Mouse (Mus musculus): ENCODE results near the gene Grhl3.
"Not testable (repeated sequence)": the region's sequence is repeated elsewhere in the genome, so short reads cannot be mapped to it uniquely, and the experiment has no call there.

The Grhl3 gene

GRCm38 (mm10) chr4:135573251-135573808, at the start of gene Grhl3:
TSS of gene Grhl3 (minus strand) at chr4:135573630.
- no peak for DNase-seq (ENCODE audit: low spot score)

- DNase-seq (ENCODE audit: low spot score) = no peak
Observed at GRCm38 (mm10) chr4:135622290-135622689, 48.9 kb upstream of the Grhl3 start.

GRCm38 (mm10) chr4:135620461-135620860, 47.0 kb upstream of the Grhl3 start:
- no peak for DNase-seq (ENCODE audit: low spot score)

DNA sequence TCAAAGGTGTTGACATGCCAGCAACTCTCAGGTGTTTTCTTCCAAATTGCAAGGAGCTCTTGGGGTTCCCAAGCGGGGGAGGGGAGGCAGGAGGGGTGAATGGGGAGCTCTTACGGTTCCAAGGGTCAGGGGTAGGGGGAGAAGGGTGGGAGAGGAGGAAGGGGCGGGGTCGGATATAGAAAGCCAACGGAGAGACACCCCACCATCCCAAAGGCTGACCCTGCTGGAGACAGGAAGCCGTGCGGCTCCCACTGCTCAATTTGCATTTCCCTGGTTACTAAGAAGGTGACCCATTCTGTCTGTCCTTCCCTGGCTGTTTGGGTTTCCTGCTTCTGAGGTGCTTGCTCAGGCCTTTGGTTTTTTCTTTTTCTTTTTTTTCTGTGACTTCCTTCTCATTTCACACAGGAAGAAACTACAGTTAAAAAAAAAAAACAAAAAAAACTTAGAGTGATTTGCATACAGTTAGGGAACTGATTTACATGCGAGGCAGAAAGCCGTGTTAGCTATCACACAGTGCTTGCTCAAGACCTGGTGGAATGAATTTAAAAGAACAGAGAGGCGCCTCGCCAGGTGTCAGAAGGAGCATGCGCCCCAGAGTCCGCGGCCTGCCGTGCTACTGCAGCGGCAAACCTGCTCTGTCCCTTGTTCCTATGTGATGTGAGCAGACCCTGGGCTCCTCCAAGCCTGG, 44.5 kb upstream of the Grhl3 start:
- DNase-seq (ENCODE audit: low spot score) = no peak

GRCm38 (mm10) chr4:135617038-135617437, 43.6 kb upstream of the Grhl3 start:
- no peak for DNase-seq (ENCODE audit: low spot score)

- not testable (repeated sequence) for DNase-seq (ENCODE audit: low spot score)
Observed at GRCm38 (mm10) chr4:135615307-135615706, 41.9 kb upstream of the Grhl3 start.

DNA sequence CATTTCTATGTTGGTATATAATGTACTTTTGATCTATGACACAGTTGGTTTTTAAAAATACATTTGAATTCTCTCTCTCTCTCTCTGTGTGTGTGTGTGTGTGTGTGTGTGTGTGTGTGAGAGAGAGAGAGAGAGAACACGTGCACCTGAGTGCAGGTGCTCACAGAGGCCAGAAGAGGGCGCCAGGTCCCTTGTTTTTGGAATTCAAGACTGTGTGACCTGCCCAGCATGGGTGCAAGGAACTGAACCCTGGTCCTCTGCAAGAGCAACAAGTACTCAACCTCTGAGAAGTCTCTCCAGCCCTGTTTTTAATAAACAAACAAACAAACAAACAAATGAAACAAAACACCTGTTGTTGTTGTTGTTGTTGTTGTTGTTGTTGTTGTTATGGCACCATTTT, 36.6 kb upstream of the Grhl3 start:
- DNase-seq (ENCODE audit: low spot score) = no peak

DNA sequence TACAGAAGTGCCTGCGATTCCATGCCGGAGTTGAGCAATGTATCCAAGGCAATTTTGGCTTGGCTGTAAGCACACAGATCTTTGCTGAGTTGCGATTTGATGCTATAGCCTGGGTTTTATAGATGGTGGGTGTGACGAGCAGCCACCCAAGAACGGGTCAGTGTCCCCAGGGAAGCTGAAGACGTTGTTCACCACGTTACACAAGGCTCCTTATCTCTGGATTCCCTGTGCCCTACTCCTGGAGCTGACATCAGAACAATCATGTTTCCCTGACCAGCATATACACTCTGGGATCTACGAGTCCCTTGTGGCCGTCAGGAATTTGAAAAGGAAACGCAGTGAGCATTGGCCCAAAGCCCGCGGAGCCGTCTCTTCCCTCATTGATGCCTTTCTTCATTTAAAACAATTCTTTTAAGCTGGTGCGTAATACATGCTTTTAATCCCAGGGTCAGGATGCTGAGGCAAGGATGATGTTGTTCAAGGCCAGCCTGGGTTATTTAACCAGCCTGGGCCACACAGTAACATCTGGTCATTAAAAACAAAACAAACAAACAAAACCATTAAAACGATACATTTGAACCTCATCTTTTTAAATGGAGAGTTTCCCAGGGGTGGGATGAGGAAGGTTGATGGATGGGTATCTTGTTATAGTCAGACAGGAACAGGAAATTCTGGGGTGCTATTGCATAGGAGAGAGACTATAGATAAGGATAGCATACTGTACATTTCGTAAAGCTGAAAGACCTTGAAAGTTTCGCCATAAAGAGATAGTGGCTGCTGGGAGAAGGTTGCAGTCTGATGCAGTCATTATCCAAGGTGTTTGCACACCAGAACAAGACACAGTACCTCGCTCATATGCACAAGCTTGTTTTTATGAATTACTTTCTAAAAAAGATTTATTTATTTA, 34.8 kb upstream of the Grhl3 start:
- no peak for DNase-seq (ENCODE audit: low spot score)

GRCm38 (mm10) chr4:135606271-135606670, 32.8 kb upstream of the Grhl3 start:
- no peak for DNase-seq (ENCODE audit: low spot score)

DNA sequence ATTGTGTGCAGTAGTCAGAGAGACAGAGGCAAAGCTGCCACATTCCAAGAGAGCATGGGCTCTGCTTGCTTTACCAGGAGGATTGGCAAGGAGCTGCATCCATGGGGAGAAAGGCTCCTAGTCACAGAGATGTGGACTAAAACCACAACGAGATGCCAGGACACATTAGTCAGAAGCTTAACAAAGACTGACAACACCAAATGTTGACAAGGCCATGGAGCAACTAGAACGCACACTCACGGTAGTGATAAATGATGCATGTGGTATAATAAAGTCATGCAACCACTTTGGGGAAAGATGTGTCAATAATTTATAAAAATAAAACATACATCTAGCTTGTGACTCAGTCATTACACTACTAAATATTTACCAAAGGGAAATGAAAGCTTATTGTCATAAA, 28.1 kb upstream of the Grhl3 start:
- no peak for DNase-seq (ENCODE audit: low spot score)

DNA sequence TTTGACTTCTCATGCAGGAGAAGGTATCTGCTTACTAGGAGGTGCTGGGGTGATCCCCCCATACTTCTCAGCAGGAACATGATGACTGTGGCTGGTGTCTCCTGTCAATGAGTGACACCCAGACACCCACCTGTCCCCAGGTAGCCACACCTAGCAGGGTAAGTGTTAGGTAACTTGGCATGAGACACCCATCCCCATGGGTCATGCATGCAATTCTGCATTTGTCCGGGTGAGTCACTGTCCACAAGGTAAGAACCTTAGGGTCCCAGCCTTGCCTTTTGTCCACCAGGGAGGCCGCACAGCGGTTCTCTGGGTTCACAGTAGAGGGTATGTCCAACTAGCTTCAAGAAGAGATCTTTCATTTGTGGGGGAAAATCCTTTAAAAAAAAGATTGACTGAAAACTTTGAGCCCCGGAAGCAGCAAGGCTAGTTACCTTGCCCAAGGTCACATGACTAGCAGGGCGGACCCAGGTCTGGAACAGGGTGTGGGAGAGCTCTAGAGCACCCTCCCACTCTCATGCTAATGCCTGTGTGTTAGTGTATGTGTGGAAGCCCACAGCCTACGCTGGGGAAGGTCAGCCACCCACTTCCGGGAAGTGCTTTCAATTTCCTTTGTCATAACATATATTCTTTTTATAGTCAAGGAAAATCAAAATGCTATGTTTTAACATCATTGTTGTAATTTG, 26.2 kb upstream of the Grhl3 start:
- no peak for DNase-seq (ENCODE audit: low spot score)

GRCm38 (mm10) chr4:135598998-135599397, 25.6 kb upstream of the Grhl3 start:
- DNase-seq (ENCODE audit: low spot score) = no peak

GRCm38 (mm10) chr4:135597571-135597970, 24.1 kb upstream of the Grhl3 start:
- DNase-seq (ENCODE audit: low spot score) = no peak

- no peak for DNase-seq (ENCODE audit: low spot score)
Observed at GRCm38 (mm10) chr4:135595943-135596342, 22.5 kb upstream of the Grhl3 start.

DNA sequence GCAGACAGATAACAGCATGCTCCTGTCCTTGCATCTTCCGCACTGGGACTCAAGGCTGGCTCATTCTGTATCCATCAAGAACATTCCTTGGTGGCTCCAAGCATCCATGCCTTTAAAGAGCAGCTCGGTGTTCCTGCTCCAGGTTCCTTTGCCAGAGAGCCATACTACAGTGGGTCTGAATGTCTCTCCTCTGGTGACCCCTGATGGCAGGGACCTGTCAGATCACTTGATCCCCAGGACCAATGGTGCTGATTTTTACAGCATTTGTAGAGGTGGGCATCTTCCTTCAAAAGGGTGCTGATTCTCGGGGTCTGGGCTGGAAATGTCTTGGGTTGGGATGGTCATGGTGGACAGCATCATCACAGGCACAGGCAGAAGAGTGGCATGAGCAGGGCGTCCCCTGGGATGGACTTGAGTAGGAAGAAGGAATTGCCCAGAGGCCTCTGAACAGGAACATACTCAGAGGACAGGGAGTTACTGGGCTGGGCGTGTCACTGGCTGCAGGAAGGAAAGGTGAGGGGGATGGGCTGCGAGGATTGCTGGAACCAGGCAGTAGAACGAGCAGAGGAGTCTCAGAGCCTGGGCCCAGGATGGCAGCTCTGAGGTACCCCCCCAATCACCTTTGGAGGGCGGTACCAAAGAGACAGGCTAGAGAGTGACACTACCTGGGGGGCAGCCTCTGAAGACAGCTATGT, 18.3 kb upstream of the Grhl3 start:
- no peak for DNase-seq (ENCODE audit: low spot score)

DNA sequence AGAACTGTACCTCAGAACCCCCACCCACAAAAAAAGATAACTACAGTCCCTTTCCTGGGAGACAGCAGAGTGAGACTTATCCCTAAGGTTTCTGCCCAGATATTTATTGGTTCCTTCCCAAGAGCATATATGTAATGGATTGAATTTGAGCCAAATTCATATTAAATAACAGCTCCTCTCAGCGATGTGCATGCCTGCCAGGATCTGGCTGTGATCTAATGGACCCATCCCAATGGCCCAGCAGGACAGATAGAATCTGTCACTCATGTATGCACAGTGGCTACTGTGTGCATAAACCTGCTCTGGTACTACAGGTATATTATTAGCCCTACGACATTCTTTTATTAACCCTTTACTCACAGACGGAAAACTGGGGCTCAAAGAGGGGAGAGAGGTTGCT, 17.7 kb upstream of the Grhl3 start:
- no peak for DNase-seq (ENCODE audit: low spot score)

GRCm38 (mm10) chr4:135584838-135585237, 11.4 kb upstream of the Grhl3 start:
- no peak for DNase-seq (ENCODE audit: low spot score)

DNA sequence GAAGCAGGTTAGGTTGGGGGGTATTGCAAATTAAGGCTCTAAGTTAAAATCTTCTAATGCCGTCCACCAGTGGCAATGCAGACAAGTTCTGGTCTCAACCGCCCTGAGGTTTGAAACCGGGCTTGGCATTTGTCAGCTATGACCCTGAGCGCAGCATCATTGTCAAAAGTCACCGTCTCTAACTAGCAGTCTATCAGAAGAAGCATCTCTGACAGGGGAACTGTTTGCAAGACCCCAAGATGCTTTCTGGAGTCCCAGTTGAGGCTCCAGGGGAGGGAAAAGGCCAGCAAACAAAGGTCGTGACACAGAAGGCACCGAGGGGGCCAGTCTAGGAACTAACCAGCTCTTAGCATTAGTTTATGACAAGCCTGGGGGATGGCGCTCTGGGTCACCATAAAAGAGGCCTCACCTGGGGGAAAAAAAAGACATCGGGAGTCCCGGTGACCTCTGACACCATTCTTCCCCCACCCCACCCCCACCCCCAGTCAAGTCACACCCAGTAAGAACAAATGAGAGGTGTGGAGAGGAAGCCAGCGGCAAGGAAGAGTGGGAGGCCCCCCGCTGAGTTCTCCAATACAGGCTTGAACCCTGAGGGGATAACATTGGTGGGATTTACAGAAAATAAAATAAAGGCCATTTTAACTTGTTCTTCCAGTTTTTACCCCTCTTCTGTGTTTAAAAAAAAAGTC, 7.9 kb upstream of the Grhl3 start:
- DNase-seq (ENCODE audit: low spot score) = no peak

DNA sequence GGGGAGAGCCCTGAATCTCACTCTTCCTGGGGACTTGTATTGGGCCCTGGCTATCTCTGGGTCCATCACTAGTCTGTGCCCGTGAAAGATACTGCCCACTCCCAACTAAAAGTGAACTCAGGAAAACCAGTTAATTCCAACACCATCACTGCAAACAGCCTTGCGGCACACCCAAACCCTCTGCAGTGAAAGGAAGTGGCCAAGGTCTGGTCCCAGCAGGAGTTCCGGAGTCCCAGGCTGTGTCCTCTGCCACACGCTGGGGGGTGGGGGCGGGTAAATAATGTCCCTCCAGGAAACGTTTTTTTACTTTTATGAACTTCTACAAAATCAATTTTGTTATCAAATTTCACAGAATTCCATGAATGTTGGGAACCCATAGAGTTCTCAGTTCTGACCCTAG, 6.3 kb upstream of the Grhl3 start:
- DNase-seq (ENCODE audit: low spot score) = no peak

DNA sequence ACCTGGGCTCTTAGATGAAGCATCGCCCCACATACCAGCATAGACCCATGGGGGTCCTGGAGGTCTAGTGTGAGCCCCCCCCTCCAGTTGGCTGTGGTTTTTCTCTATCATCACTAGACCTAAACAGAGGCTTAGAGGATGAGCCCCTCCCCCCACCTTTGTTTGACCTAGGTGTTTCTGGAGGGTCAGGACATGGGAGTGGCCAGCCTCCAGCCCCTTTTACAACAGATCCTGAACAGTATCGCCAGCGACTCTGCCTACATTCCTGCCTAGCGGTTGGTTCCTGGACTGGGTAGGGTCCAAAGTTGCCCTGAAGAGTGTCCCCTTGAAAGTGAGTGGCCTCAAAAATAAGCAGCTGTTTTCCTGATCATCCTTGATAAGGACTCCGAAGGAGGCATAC, 5.1 kb upstream of the Grhl3 start:
- no peak for DNase-seq (ENCODE audit: low spot score)
